Mouse (Mus musculus): ENCODE results near the gene Gtf2i.

DNA sequence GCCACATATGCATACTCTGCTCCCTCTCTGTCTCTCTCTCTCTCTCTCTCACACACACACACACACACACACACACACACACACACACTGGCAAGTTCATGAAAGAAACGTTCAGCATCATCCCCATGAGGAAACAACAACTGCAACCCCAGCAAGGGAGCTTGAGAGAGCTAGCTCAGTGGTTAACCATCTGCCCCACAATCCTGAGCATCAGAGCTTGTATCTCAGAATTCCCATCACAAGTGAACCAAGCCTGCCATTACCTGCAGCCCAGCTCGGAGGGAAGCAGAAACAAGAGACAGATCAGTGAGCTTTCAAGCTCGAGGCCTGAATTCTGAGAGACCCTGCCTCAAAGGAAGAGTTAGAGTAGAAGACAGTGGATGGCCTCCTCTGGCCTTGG, 32.5 kb downstream of the Gtf2i start:
- no peak for TF ChIP-seq CTCF (IDR thresholded peaks at IDR 0.05; ENCODE audit: borderline replicate concordance, control insufficient read depth, extremely low read depth, insufficient read depth, low read length, poor library complexity)
- TF ChIP-seq POLR2A (IDR thresholded peaks at IDR 0.05; ENCODE audit: control insufficient read depth, extremely low read depth, insufficient read depth, low read length, poor library complexity), result no peak
